Mouse (Mus musculus): Measurements from ENCODE around the gene Ube2r2. TPM values are rescaled to one million over a fixed set of nuclear protein-coding genes. Genes with fewer than 3 reads are reported as not detected.

Ube2r2 gene
- total and polyA plus RNA-seq, 3 experiments, result 30.4 to 90.9 (median 38.9) TPM

- H3K9ac ChIP-seq (ENCODE audit: insufficient read depth, low read depth), result no peak overlapping the region
Measured at GRCm38 (mm10) chr4:41129406-41129805, 6.1 kb upstream of the Ube2r2 start.

GRCm38 (mm10) chr4:41129836-41130235 is 5.7 kb upstream of the Ube2r2 start:
- H3K4me1 ChIP-seq (ENCODE audit: control insufficient read depth in 1 of 2, insufficient read depth in 2 of 2), result peaks cover 0 to 6% of the 10 kb centered on the region in 2 experiments; a peak in 2 of 4 replicates
- in situ Hi-C loops (cut with MboI; ENCODE audit: low pct_ligation_motif_present, low pct_unique_long_range_greater_than_20kb, low sequenced_read_pairs), result loop anchor here (5.0 kb wide), 1 partner anchor 37 kb away; no protein-coding TSS in a partner anchor
- dilution Hi-C loops (cut with MboI; ENCODE audit: extremely low pct_ligation_motif_present, extremely low pct_unique_long_range_greater_than_20kb, low sequenced_read_pairs), result no loop called here
- TF ChIP-seq E2F4 (IDR thresholded peaks at IDR 0.05; ENCODE audit: insufficient replicate concordance, low read depth, low read length), result no peak
- TF ChIP-seq USF1 (IDR thresholded peaks at IDR 0.05; ENCODE audit: low read depth, low read length), result no peak
- TF ChIP-seq GABPA (IDR thresholded peaks at IDR 0.05; ENCODE audit: insufficient replicate concordance, low read depth, low read length), result no peak
- H3K36me3 ChIP-seq (replicated peaks in 1 of 2; ENCODE audit: control insufficient read depth in 1 of 2, insufficient read depth in 1 of 2, low read length in 1 of 2), result no peaks in the 10 kb centered on the region
- no peaks in the 10 kb centered on the region for H3K9me3 ChIP-seq (replicated peaks; ENCODE audit: low read length)
- no peak overlapping the region for H3K27ac ChIP-seq (ENCODE audit: insufficient read depth, low read depth)
- H3K9ac ChIP-seq (ENCODE audit: insufficient read depth, low read depth), result no peak overlapping the region
- no peak overlapping the region for H3K4me2 ChIP-seq (ENCODE audit: insufficient read depth, low read depth, poor library complexity, severe bottlenecking)
- DNase-seq (ENCODE audit: extremely low read depth), result no peak
- H3K27me3 ChIP-seq (replicated peaks), result no peaks in the 10 kb centered on the region
- no peaks in the 10 kb centered on the region for H3K79me2 ChIP-seq (replicated peaks; ENCODE audit: control insufficient read depth, extremely low read depth, insufficient read depth, poor library complexity, severe bottlenecking)
- H3K4me3 ChIP-seq (replicated peaks in 1 of 3; ENCODE audit: low read depth in 2 of 3, low read length in 2 of 3, poor library complexity in 1 of 3), result no peak overlapping the region

More at GRCm38 (mm10) chr4:41129406-41129805, 6.1 kb upstream of the Ube2r2 start:
- Histone ChIP-seq H3K9me3 (replicated peaks; ENCODE audit: low read length) (no peaks in the 10 kb centered on the region), H3K27me3 (replicated peaks) (no peaks in the 10 kb centered on the region), H3K4me3 (replicated peaks in 1 of 3; ENCODE audit: low read depth in 2 of 3, low read length in 2 of 3, poor library complexity in 1 of 3) (no peak overlapping the region), H3K36me3 (replicated peaks in 1 of 2; ENCODE audit: control insufficient read depth in 1 of 2, insufficient read depth in 1 of 2, low read length in 1 of 2) (no peaks in the 10 kb centered on the region), H3K4me1 (ENCODE audit: control insufficient read depth in 1 of 2, insufficient read depth in 2 of 2) (peaks cover 0 to 2% of the 10 kb centered on the region in 2 experiments; a peak in 2 of 4 replicates), H3K27ac (ENCODE audit: insufficient read depth, low read depth) (no peak overlapping the region), H3K4me2 (ENCODE audit: insufficient read depth, low read depth, poor library complexity, severe bottlenecking) (no peak overlapping the region), H3K79me2 (replicated peaks; ENCODE audit: control insufficient read depth, extremely low read depth, insufficient read depth, poor library complexity, severe bottlenecking) (no peaks in the 10 kb centered on the region)
- TF ChIP-seq CTCF (conservative IDR thresholded peaks at IDR 0.05 in 1 of 2, IDR thresholded peaks at IDR 0.05 in 1 of 2; ENCODE audit: low read depth in 2 of 2, low read length in 2 of 2) (peak; percentile 56 to 96; a peak in 3 of 4 replicates), RAD21 (IDR thresholded peaks at IDR 0.05; ENCODE audit: low read depth, low read length) (peak; percentile 99), ZC3H11A (IDR thresholded peaks at IDR 0.05; ENCODE audit: low read depth, low read length) (peak; percentile 61), KAT2A (IDR thresholded peaks at IDR 0.05; ENCODE audit: insufficient replicate concordance, low read length) (no peak), SMC3 (IDR thresholded peaks at IDR 0.05; ENCODE audit: low read depth, low read length) (peak; percentile 90), E2F4 (IDR thresholded peaks at IDR 0.05; ENCODE audit: insufficient replicate concordance, low read depth, low read length) (no peak), ELF1 (IDR thresholded peaks at IDR 0.05; ENCODE audit: low read depth, low read length) (no peak)
- dilution Hi-C loops (cut with MboI; ENCODE audit: extremely low pct_ligation_motif_present, extremely low pct_unique_long_range_greater_than_20kb, low sequenced_read_pairs) (no loop called here), in situ Hi-C loops (cut with MboI; ENCODE audit: low pct_ligation_motif_present, low pct_unique_long_range_greater_than_20kb, low sequenced_read_pairs) (no loop called here)
- DNase-seq (ENCODE audit: extremely low read depth), result peak; percentile 75

- in situ Hi-C loops (cut with MboI; ENCODE audit: low pct_ligation_motif_present, low pct_unique_long_range_greater_than_20kb, low sequenced_read_pairs), result loop anchor here (5.0 kb wide), 1 partner anchor 35 kb away; no protein-coding TSS in a partner anchor
Measured at GRCm38 (mm10) chr4:41132471-41132870, 3.1 kb upstream of the Ube2r2 start.

More at GRCm38 (mm10) chr4:41132471-41132870, 3.1 kb upstream of the Ube2r2 start:
- H3K9me3 ChIP-seq (replicated peaks; ENCODE audit: low read length), result no peaks in the 10 kb centered on the region
- no peak overlapping the region for H3K4me2 ChIP-seq (ENCODE audit: insufficient read depth, low read depth, poor library complexity, severe bottlenecking)
- peaks cover 12% of the 10 kb centered on the region for H3K79me2 ChIP-seq (replicated peaks; ENCODE audit: control insufficient read depth, extremely low read depth, insufficient read depth, poor library complexity, severe bottlenecking)
- H3K9ac ChIP-seq (ENCODE audit: insufficient read depth, low read depth), result no peak overlapping the region
- no peak for DNase-seq (ENCODE audit: extremely low read depth)
- no peak overlapping the region for H3K4me3 ChIP-seq (replicated peaks in 1 of 3; ENCODE audit: low read depth in 2 of 3, low read length in 2 of 3, poor library complexity in 1 of 3)
- dilution Hi-C loops (cut with MboI; ENCODE audit: extremely low pct_ligation_motif_present, extremely low pct_unique_long_range_greater_than_20kb, low sequenced_read_pairs), result no loop called here
- no peaks in the 10 kb centered on the region for H3K36me3 ChIP-seq (replicated peaks in 1 of 2; ENCODE audit: control insufficient read depth in 1 of 2, insufficient read depth in 1 of 2, low read length in 1 of 2)
- H3K27me3 ChIP-seq (replicated peaks), result no peaks in the 10 kb centered on the region
- TF ChIP-seq JUND (conservative IDR thresholded peaks at IDR 0.05; ENCODE audit: low read depth, low read length), result no peak
- no peak for TF ChIP-seq SMC3 (IDR thresholded peaks at IDR 0.05; ENCODE audit: low read depth, low read length)
- no peak for TF ChIP-seq MAZ (IDR thresholded peaks at IDR 0.05; ENCODE audit: low read depth, low read length)
- H3K27ac ChIP-seq (ENCODE audit: insufficient read depth, low read depth), result no peak overlapping the region
- peaks cover 0 to 10% of the 10 kb centered on the region in 2 experiments; a peak in 2 of 4 replicates for H3K4me1 ChIP-seq (ENCODE audit: control insufficient read depth in 1 of 2, insufficient read depth in 2 of 2)
